Mouse (Mus musculus) heart, adult 2 months (tissue): ENCODE data around the gene Nos1. TPM values are rescaled to one million over a fixed set of nuclear protein-coding genes. Genes with fewer than 3 reads are reported as not detected.
A peak's percentile ranks its signal among the peaks of the same experiment; 100 is the strongest.

Experiments used
- DNase-seq, 2 experiments: peaks; one replicate each; pipeline ENCODE4 v3.0.0; 2021
- H3K27ac ChIP-seq: fragments of 200-600 bp; 2 replicates; pipeline ENCODE4 v1.8.1; 2022
- H3K27me3 ChIP-seq: fragments of 200-500 bp; 2 replicates; pipeline ENCODE4 v1.6.1; 2012; ENCODE audit warnings: mild to moderate bottlenecking, low read length, inconsistent platforms, mixed read lengths; ENCODE audit not compliant: control insufficient read depth, insufficient read depth
- H3K36me3 ChIP-seq: fragments of 200-500 bp; 2 replicates; pipeline ENCODE4 v1.6.1; 2012; ENCODE audit warnings: low read length, inconsistent platforms; ENCODE audit not compliant: control insufficient read depth, insufficient read depth
- H3K4me1 ChIP-seq: fragments of 200-500 bp; 2 replicates; pipeline ENCODE4 v1.6.1; 2011; ENCODE audit warnings: low read length; ENCODE audit not compliant: control insufficient read depth, insufficient read depth
- H3K4me3 ChIP-seq: fragments of 200-600 bp; 2 replicates; pipeline ENCODE4 v1.8.1; 2022
- H3K79me2 ChIP-seq: fragments of 200-500 bp; replicated peaks from 2 replicates; pipeline ENCODE4 v1.6.1; 2012; ENCODE audit warnings: mild to moderate bottlenecking, inconsistent platforms, low read length, moderate library complexity, mixed read lengths; ENCODE audit not compliant: control insufficient read depth, insufficient read depth
- H3K9ac ChIP-seq: fragments of 200-500 bp; 2 replicates; pipeline ENCODE4 v1.6.1; 2012; ENCODE audit warnings: low read depth, mild to moderate bottlenecking, control low read depth, inconsistent platforms, low read length, mixed read lengths
- CTCF ChIP-seq: fragments of 200-600 bp; IDR thresholded peaks from 2 replicates; pipeline ENCODE4 v1.8.1; 2022; ENCODE audit warnings: antibody characterized with exemption, mild to moderate bottlenecking, moderate library complexity
- EP300 ChIP-seq: fragments of 200-500 bp; IDR thresholded peaks from 2 replicates; pipeline ENCODE4 v1.6.1; 2011; ENCODE audit warnings: low read depth, low read length, control low read depth; ENCODE audit not compliant: insufficient read depth
- POLR2A ChIP-seq: fragments of 200-500 bp; IDR thresholded peaks from 2 replicates; pipeline ENCODE4 v1.6.1; 2011; ENCODE audit warnings: mild to moderate bottlenecking, low read depth, low read length, control low read depth; ENCODE audit not compliant: insufficient read depth
- WGBS: fragments of 180-500 bp; shearing (Covaris S2); methylation state at CpG from one replicate; pipeline ENCODE4 v1.1.7; 2018; 5-methylcytosine and 5-hydroxymethylcytosine counted together
- intact Hi-C: fragments of 180-260 bp; cut with DNase I; formaldehyde crosslinking; loops from one replicate; pipeline ENCODE4 v1.15.1; 2025
- polyA plus RNA-seq: library from polyadenylated mRNA; depleted of rRNA; stranded (reverse); fragments of >200 nt; gene quantifications from 2 replicates; pipeline ENCODE4 v1.2.3, GENCODE M21; 2012
- total RNA-seq, 2 experiments: library from RNA; stranded (reverse); gene quantifications; 2 replicates each; pipeline ENCODE4 v1.2.3; 2021

Gene Nos1
- total and polyA plus RNA-seq, 3 experiments = 0.18 to 0.47 (median 0.23) TPM

DNA sequence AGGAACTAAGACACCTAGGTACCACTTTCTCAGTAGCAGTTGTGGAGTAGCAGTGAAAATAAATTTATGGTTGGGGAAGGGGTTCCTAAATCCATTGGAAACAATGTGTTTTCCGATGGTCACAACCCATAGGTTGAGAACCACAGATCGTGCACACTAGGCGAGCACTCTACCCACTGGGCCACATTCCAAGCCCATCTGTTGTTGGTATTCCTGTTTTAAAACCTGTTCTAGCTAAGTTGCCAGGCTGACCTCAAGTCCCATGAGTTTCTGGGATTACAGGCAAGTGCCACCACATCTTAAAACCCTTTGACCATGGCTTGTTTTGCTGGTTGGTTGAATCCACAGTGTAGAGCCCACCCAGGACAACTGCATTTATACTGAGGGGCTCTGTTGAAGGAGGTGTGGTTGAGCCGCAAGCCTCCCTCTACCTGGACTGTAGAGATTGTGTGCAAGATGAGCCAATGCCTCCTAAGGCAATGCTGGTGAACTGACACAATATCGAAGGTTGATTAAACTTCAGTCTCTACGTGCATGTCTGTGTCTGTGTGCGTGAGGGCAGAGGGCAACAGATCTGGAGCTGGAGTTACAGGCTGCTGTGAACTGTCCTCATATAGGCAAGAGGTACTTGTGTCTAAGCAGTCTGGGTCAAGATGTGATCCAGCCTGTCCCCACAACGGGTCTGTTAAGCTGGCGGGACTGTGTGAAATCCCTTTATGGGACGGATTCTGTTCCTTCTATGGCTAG lies 189.0 kb downstream of the Nos1 start:
- intact Hi-C loops = no loop called here
- no peaks in the 10 kb centered on the region for H3K79me2 ChIP-seq
- H3K4me1 ChIP-seq = no peaks in the 10 kb centered on the region
- WGBS = 90% methylated on average over 10 of the region's 10 CpGs
- H3K27me3 ChIP-seq = no peaks in the 10 kb centered on the region
- TF ChIP-seq CTCF = no peak
- TF ChIP-seq EP300 = no peak
- no peak for TF ChIP-seq POLR2A
- no peak overlapping the region for H3K4me3 ChIP-seq
- no peak for DNase-seq
- H3K27ac ChIP-seq = no peak overlapping the region
- no peak overlapping the region for H3K9ac ChIP-seq
- no peaks in the 10 kb centered on the region for H3K36me3 ChIP-seq

DNA sequence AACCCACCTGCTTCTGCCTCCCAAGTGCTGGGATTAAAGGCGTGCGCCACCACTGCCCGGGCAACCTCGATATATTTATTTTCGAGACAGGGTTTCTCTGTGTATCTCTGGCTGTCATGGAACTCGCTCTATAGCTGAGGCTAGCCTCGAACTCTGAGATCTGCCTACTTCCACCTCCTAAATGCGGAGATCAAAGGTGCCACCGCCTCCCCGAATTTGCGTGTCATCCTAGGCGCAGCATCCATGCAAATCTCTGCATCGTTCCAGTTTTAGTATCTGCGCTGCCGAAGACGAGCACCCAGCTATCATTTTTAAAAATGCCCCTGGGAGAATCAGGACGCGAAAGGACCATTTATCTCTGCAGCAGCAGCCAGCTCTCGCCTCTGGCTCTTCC lies 195.4 kb downstream of the Nos1 start:
- intact Hi-C loops = no loop called here
- 23% methylated on average over 19 of the region's 19 CpGs for WGBS
- H3K79me2 ChIP-seq = no peaks in the 10 kb centered on the region; the same call in 1 of the 2 replicates
- TF ChIP-seq POLR2A = no peak
- no peak for TF ChIP-seq CTCF
- TF ChIP-seq EP300 = no peak
- no peaks in the 10 kb centered on the region for H3K27me3 ChIP-seq
- no peak overlapping the region for H3K27ac ChIP-seq
- peak overlapping the region; percentile 99 for H3K4me3 ChIP-seq
- 0 out of 2 replicates have a peak, but pooled peaks cover 1% of the 10 kb centered on the region for H3K4me1 ChIP-seq
- DNase-seq = no peak
- no peaks in the 10 kb centered on the region for H3K36me3 ChIP-seq
- H3K9ac ChIP-seq = 0 out of 2 replicates have a peak overlapping the region, but pooled peaks have one; percentile 30

- DNase-seq = peak; percentile 96 to 99
- H3K36me3 ChIP-seq = no peaks in the 10 kb centered on the region
- peak within 1 kb of the TSS; percentile 81 for H3K27ac ChIP-seq
- peak within 1 kb of the TSS; percentile 82 for H3K9ac ChIP-seq
- peak; percentile 40 for TF ChIP-seq CTCF
- peak; percentile 64 for TF ChIP-seq POLR2A
- no peak for TF ChIP-seq EP300
- peaks cover 1% of the 10 kb centered on the region; the same call in 1 of the 2 replicates for H3K4me1 ChIP-seq
- peak within 1 kb of the TSS; percentile 99 for H3K4me3 ChIP-seq
- H3K27me3 ChIP-seq = no peaks in the 10 kb centered on the region
- no peaks in the 10 kb centered on the region; the same call in 1 of the 2 replicates for H3K79me2 ChIP-seq
- under 1% methylated on average over 88 of the region's 88 CpGs for WGBS
- intact Hi-C loops = no loop called here
These were observed 196.0 kb downstream of the Nos1 start, which contains the start of gene Fbxo21 for GRCm38 (mm10) chr5:117976657-117977500. Fbxo21 (plus strand) TSS chr5:117976730.

GRCm38 (mm10) chr5:117977501-117978158 lies 196.8 kb downstream of the Nos1 start:
- Histone ChIP-seq H3K27ac (no peak overlapping the region), H3K9ac (peak overlapping the region; percentile 82), H3K27me3 (no peaks in the 10 kb centered on the region), H3K4me1 (peaks cover 1% of the 10 kb centered on the region; the same call in 1 of the 2 replicates), H3K36me3 (no peaks in the 10 kb centered on the region), H3K4me3 (peak overlapping the region; percentile 99), H3K79me2 (no peaks in the 10 kb centered on the region; the same call in 1 of the 2 replicates)
- 19% methylated on average over 30 of the region's 30 CpGs for WGBS
- intact Hi-C loops = no loop called here
- peak in 1 of 2 experiments; percentile 35 for DNase-seq
- TF ChIP-seq EP300 (no peak), CTCF (no peak), POLR2A (no peak)

DNA sequence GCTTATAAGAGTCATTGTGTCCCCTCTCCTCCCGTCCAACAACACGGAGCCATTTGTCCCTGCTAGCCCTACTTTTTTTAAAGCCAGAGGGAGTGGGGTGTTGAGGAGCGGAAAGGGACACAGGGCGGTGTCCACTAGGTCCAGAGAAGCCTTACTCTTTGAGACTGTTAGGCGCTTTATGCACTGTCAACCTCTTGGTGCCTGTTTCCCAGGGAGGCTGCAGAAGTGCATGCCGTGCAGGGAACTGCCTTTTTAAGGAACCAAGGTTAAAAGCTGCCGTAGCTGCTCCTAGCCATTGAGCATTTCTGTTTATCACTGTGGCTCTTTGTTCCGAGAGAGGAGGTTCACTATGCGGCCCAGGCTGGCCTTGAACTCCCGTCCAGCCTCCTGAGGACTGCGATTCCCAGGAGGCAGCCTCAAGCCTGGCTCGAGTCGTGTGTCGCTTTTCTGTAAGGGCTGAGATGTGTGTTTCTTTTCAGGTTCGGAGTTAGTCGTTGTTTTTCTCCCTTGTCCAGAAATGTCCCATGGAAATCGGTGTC lies 197.4 kb downstream of the Nos1 start:
- H3K4me1 ChIP-seq = peaks cover 1% of the 10 kb centered on the region; the same call in 1 of the 2 replicates
- no peaks in the 10 kb centered on the region; the same call in 1 of the 2 replicates for H3K79me2 ChIP-seq

More for the DNA sequence above, 197.4 kb downstream of the Nos1 start:
- no peak overlapping the region for H3K4me3 ChIP-seq
- intact Hi-C loops = no loop called here
- no peaks in the 10 kb centered on the region for H3K36me3 ChIP-seq
- H3K27me3 ChIP-seq = no peaks in the 10 kb centered on the region
- no peak overlapping the region for H3K9ac ChIP-seq
- no peak overlapping the region for H3K27ac ChIP-seq
- DNase-seq = no peak
- no peak for TF ChIP-seq CTCF
- TF ChIP-seq POLR2A = no peak
- no peak for TF ChIP-seq EP300
- 80% methylated on average over 17 of the region's 17 CpGs for WGBS
